Comparison of ENCODE assay signal across 13 mouse cellular contexts in the genomic region with DNA sequence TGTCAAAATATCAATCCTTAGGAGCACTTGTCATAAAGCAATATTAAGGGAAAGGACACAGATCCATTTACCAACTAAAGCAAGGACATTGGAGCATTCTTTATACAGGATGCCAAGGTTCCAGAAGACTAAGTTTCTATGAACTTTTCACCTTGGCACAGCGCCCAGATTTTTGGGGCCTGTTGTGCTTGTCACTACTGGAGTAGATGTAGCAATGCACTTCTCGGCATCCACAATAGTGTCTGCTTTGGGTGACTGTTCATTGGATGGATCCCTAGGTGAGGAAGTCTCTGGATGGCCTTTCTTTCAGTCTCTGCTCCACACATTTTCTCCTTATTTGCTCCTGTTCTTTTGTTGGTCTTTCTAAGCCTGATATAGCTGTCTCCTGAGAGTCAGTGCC. TPM values are rescaled to one million over a fixed set of nuclear protein-coding genes. Genes with fewer than 3 reads are reported as not detected.
A peak's percentile ranks its signal among the peaks of the same experiment; 100 is the strongest.
DNase-seq lines count a peak whose midpoint lies in the region; ATAC-seq lines count a peak whose summit lies in the region.
"Had no signal": no experiment of that assay in that cellular context is flagged by ENCODE, and none has a peak within 500 bp of the region (broad histone marks: within the 10 kb centered on the region; RNA-seq: fewer than 3 reads in every experiment).

No protein-coding gene starts in this region.

- no peak for ATAC-seq in kidney, embryonic 15.5 days (replicated peaks; ENCODE audit: low FRiP score)
- ATAC-seq in forebrain, embryonic 16.5 days = no peak
- ATAC-seq: forebrain, embryonic 14.5 days; intestine, embryonic 16.5 days had no signal

- no peak overlapping the region for H3K4me2 ChIP-seq in kidney, embryonic 15.5 days
- no peak overlapping the region for H3K4me2 ChIP-seq in forebrain, embryonic 16.5 days (ENCODE audit: low read length)
- H3K4me2 ChIP-seq: stomach, embryonic 15.5 days had no signal

- no peak overlapping the region for H3K9ac ChIP-seq in kidney, embryonic 15.5 days
- no peak overlapping the region for H3K9ac ChIP-seq in forebrain, embryonic 16.5 days (replicated peaks; ENCODE audit: low read depth, low read length)
- H3K9ac ChIP-seq: stomach, embryonic 15.5 days had no signal

- no peak overlapping the region for H3K27ac ChIP-seq in kidney, embryonic 15.5 days
- no peak overlapping the region for H3K27ac ChIP-seq in forebrain, embryonic 16.5 days (ENCODE audit: low read length)
- H3K27ac ChIP-seq: heart, embryonic 10.5 days; stomach, embryonic 15.5 days had no signal

- no peak overlapping the region for H3K4me3 ChIP-seq in kidney, embryonic 15.5 days (replicated peaks)
- no peak overlapping the region for H3K4me3 ChIP-seq in forebrain, embryonic 16.5 days (replicated peaks; ENCODE audit: low read length)
- H3K4me3 ChIP-seq: heart, embryonic 10.5 days; stomach, embryonic 15.5 days had no signal

- peak; percentile 4 for DNase-seq in kidney, adult 18-20 months
- peak; percentile 1 for DNase-seq in right cerebral cortex, postnatal 4 days
- no peak for DNase-seq in right cerebral cortex, postnatal 25 days
- peak; percentile 65 for DNase-seq in adrenal gland, adult 8-10 months
- DNase-seq in frontal cortex, postnatal 25 days (ENCODE audit: low spot score in 2 of 2) = no peak
- DNase-seq: cerebellum, adult 11-12 months had no signal

- H3K27me3 ChIP-seq in kidney, embryonic 15.5 days = no peaks in the 10 kb centered on the region
- no peaks in the 10 kb centered on the region for H3K27me3 ChIP-seq in forebrain, embryonic 16.5 days (replicated peaks; ENCODE audit: control insufficient read depth, insufficient read depth, low read length)
- H3K27me3 ChIP-seq: CH12.LX; stomach, embryonic 15.5 days had no signal

- WGBS in kidney, embryonic 15.5 days = 71% methylated on average over 2 of the region's 2 CpGs
- WGBS in forebrain, embryonic 16.5 days = 85% methylated on average over 2 of the region's 2 CpGs

- no peaks in the 10 kb centered on the region for H3K9me3 ChIP-seq in kidney, embryonic 15.5 days (replicated peaks)
- H3K9me3 ChIP-seq in forebrain, embryonic 16.5 days (ENCODE audit: control insufficient read depth, low read length) = no peaks in the 10 kb centered on the region
- H3K9me3 ChIP-seq: heart, embryonic 10.5 days; stomach, embryonic 15.5 days had no signal

- no peaks in the 10 kb centered on the region for H3K4me1 ChIP-seq in kidney, embryonic 15.5 days
- H3K4me1 ChIP-seq in forebrain, embryonic 16.5 days (replicated peaks; ENCODE audit: control insufficient read depth, insufficient read depth, low read length) = no peaks in the 10 kb centered on the region
- H3K4me1 ChIP-seq: heart, embryonic 10.5 days; stomach, embryonic 15.5 days had no signal

- no peaks in the 10 kb centered on the region for H3K36me3 ChIP-seq in kidney, embryonic 15.5 days
- no peaks in the 10 kb centered on the region for H3K36me3 ChIP-seq in forebrain, embryonic 16.5 days (ENCODE audit: control insufficient read depth, insufficient read depth)
- H3K36me3 ChIP-seq: heart, embryonic 10.5 days; stomach, embryonic 15.5 days had no signal

RNA-seq across cellular contexts. Expression of a gene that starts 49.8 kb away (rescaled TPM):
- polyA plus RNA-seq in kidney, embryonic 15.5 days (2015; fragmentation: Nextera tagmentation; extraction: Ambion mirVana) = 1.3 TPM in 2 replicates
- total RNA-seq in adrenal gland, adult 8-10 months (2022) = 1 to 10 TPM in 2 of 4 experiments, under 1 TPM in 2; 0.42 to 2.0 (median 1.2) TPM
- 0.43 and 0.46 TPM in 2 replicates for polyA plus RNA-seq in forebrain, embryonic 16.5 days (2015; fragmentation: Nextera tagmentation; extraction: Ambion mirVana)
- total RNA-seq: CH12.LX had no signal

Comparison
In these comparisons a context has a peak if more than half of its experiments do, and no peak if none do; other contexts are left out.
1. DNase-seq: peak in kidney, adult 18-20 months (single experiment), right cerebral cortex, postnatal 4 days (single experiment) and adrenal gland, adult 8-10 months (single experiment); none in right cerebral cortex, postnatal 25 days (single experiment) and frontal cortex, postnatal 25 days (0 of 2).